Mouse (Mus musculus) embryo, embryonic 10.5 days (tissue): ENCODE measurements around the gene Acox1.

ENCODE experiments used
- DNase-seq: peaks from one replicate; pipeline ENCODE4 v3.0.0-alpha.2; 2015; ENCODE audit warnings: low spot score

Gene Acox1

GRCm38 (mm10) chr11:116210696-116211095 is 11.9 kb upstream of the Acox1 start:
- DNase-seq, result no peak

- DNase-seq, result no peak
These were observed 10.4 kb upstream of the Acox1 start for GRCm38 (mm10) chr11:116209257-116209656.

- DNase-seq, result no peak
These were observed 9.8 kb upstream of the Acox1 start for GRCm38 (mm10) chr11:116208660-116209059.

GRCm38 (mm10) chr11:116206678-116207077 is 7.8 kb upstream of the Acox1 start:
- no peak for DNase-seq

- DNase-seq, result no peak
These were observed 4.3 kb upstream of the Acox1 start for GRCm38 (mm10) chr11:116203150-116203549.

- DNase-seq, result no peak
These were observed 2.3 kb upstream of the Acox1 start for GRCm38 (mm10) chr11:116201151-116201550.

- DNase-seq, result peak; percentile 17
These were observed 713 bp downstream of the Acox1 start for GRCm38 (mm10) chr11:116198132-116198531.

- no peak for DNase-seq
These were observed 1.3 kb downstream of the Acox1 start for GRCm38 (mm10) chr11:116197584-116197906.

- no peak for DNase-seq
These were observed 1.8 kb downstream of the Acox1 start for GRCm38 (mm10) chr11:116196866-116197583.

GRCm38 (mm10) chr11:116196336-116196735 is 2.5 kb downstream of the Acox1 start:
- DNase-seq, result no peak

- no peak for DNase-seq
These were observed 3.6 kb downstream of the Acox1 start for GRCm38 (mm10) chr11:116195252-116195651.

- no peak for DNase-seq
These were observed 4.2 kb downstream of the Acox1 start for GRCm38 (mm10) chr11:116194619-116195018.

GRCm38 (mm10) chr11:116187226-116187930 is 11.5 kb downstream of the Acox1 start:
- DNase-seq, result no peak

GRCm38 (mm10) chr11:116186360-116186759 is 12.5 kb downstream of the Acox1 start:
- DNase-seq, result no peak

GRCm38 (mm10) chr11:116185836-116186235 is 13.0 kb downstream of the Acox1 start:
- no peak for DNase-seq

GRCm38 (mm10) chr11:116178411-116179121 is 20.3 kb downstream of the Acox1 start:
- no peak for DNase-seq

- DNase-seq, result no peak
These were observed 22.8 kb downstream of the Acox1 start for GRCm38 (mm10) chr11:116176010-116176409.

GRCm38 (mm10) chr11:116174775-116175448 is 23.9 kb downstream of the Acox1 start:
- DNase-seq, result no peak

- DNase-seq, result no peak
These were observed 26.9 kb downstream of the Acox1 start for GRCm38 (mm10) chr11:116171959-116172358.

GRCm38 (mm10) chr11:116170003-116170800 is 28.6 kb downstream of the Acox1 start:
- no peak for DNase-seq

GRCm38 (mm10) chr11:116169214-116169613 is 29.6 kb downstream of the Acox1 start:
- no peak for DNase-seq
